Mouse (Mus musculus): Measurements from ENCODE around the gene Slc34a3. TPM values are rescaled to one million over a fixed set of nuclear protein-coding genes. Genes with fewer than 3 reads are reported as not detected.

Slc34a3 gene
- total and polyA plus RNA-seq, 3 experiments, result 0.03 to 0.04 TPM; not detected in 1

DNA sequence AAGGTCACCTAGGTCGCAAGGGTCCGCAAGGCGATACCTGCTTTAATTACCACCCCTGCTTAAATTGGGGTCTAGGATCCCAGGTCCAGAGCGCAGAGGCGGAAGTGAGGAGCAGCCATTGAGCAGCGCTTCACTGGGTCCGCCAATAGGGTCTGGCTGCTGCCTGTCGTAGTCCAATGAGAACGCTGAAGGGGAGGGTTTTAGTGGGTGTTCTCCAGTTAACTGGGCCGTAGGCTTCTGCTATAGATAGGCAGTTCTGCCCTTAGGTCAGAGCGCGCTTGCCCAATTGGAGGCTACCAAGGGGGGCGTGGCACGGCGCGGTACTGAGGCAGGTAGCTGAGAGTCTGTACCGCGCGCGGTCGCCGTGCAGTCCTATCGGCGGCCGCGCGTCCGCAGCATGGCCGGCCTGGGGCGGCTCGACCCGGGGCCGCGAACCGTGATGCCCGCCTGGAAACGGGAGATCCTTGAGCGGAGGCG is 28.2 kb upstream of the Slc34a3 start, which contains the start of gene Tprn:
TSS of gene Tprn (plus strand) at position 328 of the 477 bp plus-strand sequence.
- peak within 1 kb of the TSS; percentile 90 to 95 for H3K4me3 ChIP-seq (ENCODE audit: control insufficient read depth in 1 of 2, insufficient read depth in 1 of 2, low read depth in 2 of 2, low read length in 2 of 2)
- TF ChIP-seq GATA1 (IDR thresholded peaks at IDR 0.05; ENCODE audit: low read depth, low read length) (peak; percentile 50; the same call in 1 of the 2 replicates), HCFC1 (IDR thresholded peaks at IDR 0.05; ENCODE audit: low read depth, low read length) (peak; percentile 86), POLR2AphosphoS5 (IDR thresholded peaks at IDR 0.05; ENCODE audit: borderline replicate concordance, low read depth, low read length) (no peak), RCOR1 (IDR thresholded peaks at IDR 0.05; ENCODE audit: low read depth, low read length) (no peak), MAFK (IDR thresholded peaks at IDR 0.05; ENCODE audit: borderline replicate concordance, low read depth, low read length) (no peak), SMC3 (IDR thresholded peaks at IDR 0.05; ENCODE audit: low read depth, low read length) (no peak), SIN3A (IDR thresholded peaks at IDR 0.05; ENCODE audit: low read length) (peak; percentile 84), POLR2AphosphoS2 (IDR thresholded peaks at IDR 0.05; ENCODE audit: low read length) (peak; percentile 55), KAT2A (conservative IDR thresholded peaks at IDR 0.05; ENCODE audit: low read depth, low read length) (peak; percentile 66), NELFE (IDR thresholded peaks at IDR 0.05; ENCODE audit: low read depth, low read length) (peak; percentile 92), USF1 (IDR thresholded peaks at IDR 0.05; ENCODE audit: low read depth, low read length) (no peak), CHD1 (IDR thresholded peaks at IDR 0.05; ENCODE audit: low read depth, low read length) (no peak), POLR2A (IDR thresholded peaks at IDR 0.05; ENCODE audit: control insufficient read depth in 1 of 2, insufficient read depth in 1 of 2, low read depth in 1 of 2, low read length in 2 of 2, poor library complexity in 1 of 2) (peak; percentile 90 to 93), NRF1 (IDR thresholded peaks at IDR 0.05; ENCODE audit: insufficient read depth, low read depth, low read length, poor library complexity, severe bottlenecking) (peak; percentile 70), ZMIZ1 (IDR thresholded peaks at IDR 0.05; ENCODE audit: low read depth, low read length) (peak; percentile 88), CHD2 (IDR thresholded peaks at IDR 0.05; ENCODE audit: low read length) (peak; percentile 88), CTCF (IDR thresholded peaks at IDR 0.05 in 2 of 3, conservative IDR thresholded peaks at IDR 0.05 in 1 of 3; ENCODE audit: control insufficient read depth in 1 of 3, insufficient read depth in 1 of 3, low read depth in 2 of 3, low read length in 3 of 3, poor library complexity in 1 of 3, severe bottlenecking in 1 of 3) (no peak), BHLHE40 (IDR thresholded peaks at IDR 0.05; ENCODE audit: borderline replicate concordance, low read depth, low read length) (no peak), MAX (IDR thresholded peaks at IDR 0.05; ENCODE audit: low read length) (peak; percentile 66), TBP (IDR thresholded peaks at IDR 0.05; ENCODE audit: low read depth, low read length) (peak; percentile 64; the same call in 1 of the 2 replicates), MEF2A (IDR thresholded peaks at IDR 0.05; ENCODE audit: extremely low read depth, insufficient replicate concordance, low read depth, low read length, poor library complexity, severe bottlenecking) (0 out of 2 replicates have a peak, but pooled peaks have one; percentile 16), UBTF (IDR thresholded peaks at IDR 0.05; ENCODE audit: borderline replicate concordance, insufficient read depth, low read depth, low read length) (no peak), RAD21 (IDR thresholded peaks at IDR 0.05; ENCODE audit: low read depth, low read length) (no peak), TCF12 (IDR thresholded peaks at IDR 0.05; ENCODE audit: low read depth, low read length) (no peak), MYC (IDR thresholded peaks at IDR 0.05; ENCODE audit: low read depth, low read length) (0 out of 2 replicates have a peak, but pooled peaks have one; percentile 51), ELF1 (IDR thresholded peaks at IDR 0.05; ENCODE audit: low read depth, low read length) (peak; percentile 98), EP300 (IDR thresholded peaks at IDR 0.05; ENCODE audit: low read depth in 1 of 2, low read length in 2 of 2) (no peak), ZKSCAN1 (IDR thresholded peaks at IDR 0.05; ENCODE audit: low read depth, low read length) (no peak), MXI1 (IDR thresholded peaks at IDR 0.05; ENCODE audit: low read depth, low read length) (peak; percentile 76)

More for the DNA sequence above, 28.2 kb upstream of the Slc34a3 start, which contains the start of gene Tprn:
- peaks cover 0 to 25% of the 10 kb centered on the region in 2 experiments; a peak in 2 of 4 replicates for H3K36me3 ChIP-seq (ENCODE audit: control insufficient read depth in 1 of 2, insufficient read depth in 2 of 2, low read length in 2 of 2)
- DNase-seq (ENCODE audit: low read depth, low spot score), result peak; percentile 99
- H3K27ac ChIP-seq (ENCODE audit: control insufficient read depth, low read depth, low read length), result peak within 1 kb of the TSS; percentile 70
- no peaks in the 10 kb centered on the region for H3K9me3 ChIP-seq (replicated peaks; ENCODE audit: insufficient read depth, low read length)
- H3K9ac ChIP-seq (ENCODE audit: control insufficient read depth, low read depth, low read length, poor library complexity, severe bottlenecking), result peak within 1 kb of the TSS; percentile 93
- H3K4me1 ChIP-seq (ENCODE audit: control insufficient read depth in 1 of 2, insufficient read depth in 2 of 2, low read length in 2 of 2), result peaks cover 8 to 36% of the 10 kb centered on the region in 2 experiments; a peak in 3 of 4 replicates
- H3K79me2 ChIP-seq (ENCODE audit: control insufficient read depth, insufficient read depth, low read length, poor library complexity), result peaks cover 48% of the 10 kb centered on the region
- H3K27me3 ChIP-seq (ENCODE audit: control insufficient read depth in 1 of 2, insufficient read depth in 2 of 2, low read length in 2 of 2), result no peaks in the 10 kb centered on the region
